Mouse (Mus musculus) limb, embryonic 10.5 days (tissue): ENCODE measurements around the gene Hoxb13. TPM values are rescaled to one million over a fixed set of nuclear protein-coding genes. Genes with fewer than 3 reads are reported as not detected.

Experiments used
- DNase-seq: peaks from one replicate; pipeline ENCODE4 v3.0.0-alpha.2; 2017; ENCODE audit warnings: low spot score
- H3K27ac ChIP-seq: fragments of 300-500 bp; sonication (generic); 2 replicates; pipeline ENCODE4 v1.5.1; 2016; ENCODE audit warnings: mild to moderate bottlenecking
- H3K27me3 ChIP-seq: fragments of 300-500 bp; sonication (generic); 2 replicates; pipeline ENCODE4 v1.6.1; 2016; ENCODE audit warnings: low read depth, mild to moderate bottlenecking; ENCODE audit not compliant: poor library complexity, severe bottlenecking
- H3K36me3 ChIP-seq: fragments of 300-500 bp; sonication (generic); 2 replicates; pipeline ENCODE4 v1.6.1; 2016; ENCODE audit warnings: mild to moderate bottlenecking, moderate library complexity
- H3K4me1 ChIP-seq: fragments of 300-500 bp; sonication (generic); 2 replicates; pipeline ENCODE4 v1.6.1; 2016
- H3K4me3 ChIP-seq: fragments of 300-500 bp; sonication (generic); 2 replicates; pipeline ENCODE4 v1.5.1; 2016; ENCODE audit warnings: mild to moderate bottlenecking, moderate library complexity
- H3K9me3 ChIP-seq: fragments of 300-500 bp; sonication (generic); replicated peaks from 2 replicates; pipeline ENCODE4 v1.6.1; 2016; ENCODE audit warnings: mild to moderate bottlenecking
- WGBS: fragments of 180-500 bp; shearing (Covaris S2); methylation state at CpG from one replicate; pipeline ENCODE4 v1.1.7; 2016; 5-methylcytosine and 5-hydroxymethylcytosine counted together
- polyA plus RNA-seq: library from polyadenylated mRNA; unstranded; fragments of >200 nt; fragmentation: Nextera tagmentation; extraction: Ambion mirVana; gene quantifications from 2 replicates; pipeline ENCODE4 v1.2.1, GENCODE M21; 2016

The Hoxb13 gene
- polyA plus RNA-seq, 1 experiment from 2014 or later = not detected

GRCm38 (mm10) chr11:96195769-96196280, 1.7 kb downstream of the Hoxb13 start:
- no peaks in the 10 kb centered on the region for H3K36me3 ChIP-seq
- H3K27me3 ChIP-seq = peaks cover 100% of the 10 kb centered on the region
- H3K4me1 ChIP-seq = peaks cover 30% of the 10 kb centered on the region
- DNase-seq = peak; percentile 57
- no peaks in the 10 kb centered on the region for H3K9me3 ChIP-seq
- no peak overlapping the region for H3K4me3 ChIP-seq
- WGBS = under 1% methylated on average over 20 of the region's 20 CpGs
- H3K27ac ChIP-seq = no peak overlapping the region

- DNase-seq = peak; percentile 60
- H3K36me3 ChIP-seq = no peaks in the 10 kb centered on the region
These were observed 4.5 kb downstream of the Hoxb13 start for GRCm38 (mm10) chr11:96198642-96199041.

GRCm38 (mm10) chr11:96199181-96200086, 5.3 kb downstream of the Hoxb13 start:
- H3K9me3 ChIP-seq = no peaks in the 10 kb centered on the region
- no peak overlapping the region for H3K27ac ChIP-seq
- WGBS = 2% methylated on average over 22 of the region's 22 CpGs
- H3K36me3 ChIP-seq = no peaks in the 10 kb centered on the region
- peaks cover 33% of the 10 kb centered on the region for H3K4me1 ChIP-seq
- DNase-seq = peak; percentile 46
- peak overlapping the region; percentile 24; the same call in 1 of the 2 replicates for H3K4me3 ChIP-seq
- peaks cover 100% of the 10 kb centered on the region for H3K27me3 ChIP-seq

More at GRCm38 (mm10) chr11:96198642-96199041, 4.5 kb downstream of the Hoxb13 start:
- peaks cover 37% of the 10 kb centered on the region for H3K4me1 ChIP-seq
- no peaks in the 10 kb centered on the region for H3K9me3 ChIP-seq
- 2% methylated on average over 12 of the region's 12 CpGs for WGBS
- no peak overlapping the region for H3K4me3 ChIP-seq
- peaks cover 100% of the 10 kb centered on the region for H3K27me3 ChIP-seq
- no peak overlapping the region for H3K27ac ChIP-seq

DNA sequence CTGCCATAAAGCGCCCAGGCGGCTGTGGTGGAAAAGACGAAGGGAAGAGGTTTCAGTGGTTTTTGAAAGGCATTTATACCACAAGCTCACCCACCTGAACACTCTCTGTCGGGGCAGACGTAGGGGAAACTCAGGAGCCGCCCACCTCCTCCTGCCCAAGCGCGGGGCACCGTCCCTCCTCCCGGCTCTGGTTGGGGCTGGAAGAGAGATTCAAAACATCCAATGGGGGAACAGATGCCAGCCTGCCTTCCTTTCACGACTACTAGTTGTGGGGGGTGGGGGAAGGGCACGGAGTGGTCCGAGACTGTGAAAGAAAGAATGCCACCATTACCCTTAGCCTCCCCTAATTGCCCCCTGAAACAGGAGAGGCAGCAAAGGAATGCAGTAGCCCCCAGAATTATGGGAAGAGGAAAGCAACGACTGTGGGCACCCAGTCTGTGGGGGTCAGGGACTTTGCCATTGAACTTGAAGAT, 6.1 kb downstream of the Hoxb13 start:
- peak; percentile 54 for DNase-seq
- Histone ChIP-seq H3K36me3 (no peaks in the 10 kb centered on the region), H3K27ac (no peak overlapping the region), H3K4me3 (peak overlapping the region; percentile 24; the same call in 1 of the 2 replicates), H3K9me3 (no peaks in the 10 kb centered on the region), H3K27me3 (peaks cover 100% of the 10 kb centered on the region), H3K4me1 (peaks cover 29% of the 10 kb centered on the region)
- WGBS = under 1% methylated on average over 14 of the region's 14 CpGs

- Histone ChIP-seq H3K4me3 (no peak overlapping the region), H3K9me3 (no peaks in the 10 kb centered on the region), H3K36me3 (no peaks in the 10 kb centered on the region), H3K4me1 (peaks cover 29% of the 10 kb centered on the region), H3K27ac (no peak overlapping the region), H3K27me3 (peaks cover 100% of the 10 kb centered on the region)
- DNase-seq = no peak
These were observed 7.6 kb downstream of the Hoxb13 start for GRCm38 (mm10) chr11:96201741-96202140.

- WGBS = 2% methylated on average over 14 of the region's 14 CpGs
- Histone ChIP-seq H3K4me1 (peaks cover 29% of the 10 kb centered on the region), H3K36me3 (no peaks in the 10 kb centered on the region), H3K4me3 (peak overlapping the region; percentile 30; the same call in 1 of the 2 replicates), H3K9me3 (no peaks in the 10 kb centered on the region), H3K27ac (no peak overlapping the region), H3K27me3 (peaks cover 100% of the 10 kb centered on the region)
- peak; percentile 63 for DNase-seq
These were observed 8.4 kb downstream of the Hoxb13 start for GRCm38 (mm10) chr11:96202401-96203081.

- peak overlapping the region; percentile 30 for H3K4me3 ChIP-seq
- no peaks in the 10 kb centered on the region for H3K9me3 ChIP-seq
- peak; percentile 74 for DNase-seq
- H3K36me3 ChIP-seq = no peaks in the 10 kb centered on the region
- H3K27me3 ChIP-seq = peaks cover 100% of the 10 kb centered on the region
- WGBS = under 1% methylated on average over 37 of the region's 37 CpGs
- H3K4me1 ChIP-seq = peaks cover 29% of the 10 kb centered on the region
- H3K27ac ChIP-seq = no peak overlapping the region
These were observed 9.2 kb downstream of the Hoxb13 start for GRCm38 (mm10) chr11:96203182-96203788.

- under 1% methylated on average over 16 of the region's 16 CpGs for WGBS
- DNase-seq = peak; percentile 70
These were observed 9.7 kb downstream of the Hoxb13 start for GRCm38 (mm10) chr11:96203789-96204186.

GRCm38 (mm10) chr11:96204351-96204750, 10.2 kb downstream of the Hoxb13 start:
- no peak overlapping the region for H3K4me3 ChIP-seq
- peaks cover 100% of the 10 kb centered on the region for H3K27me3 ChIP-seq
- no peak overlapping the region for H3K27ac ChIP-seq
- no peaks in the 10 kb centered on the region for H3K36me3 ChIP-seq
- no peaks in the 10 kb centered on the region for H3K9me3 ChIP-seq
- peaks cover 29% of the 10 kb centered on the region for H3K4me1 ChIP-seq
- DNase-seq = peak; percentile 48
- 2% methylated on average over 11 of the region's 11 CpGs for WGBS

More at GRCm38 (mm10) chr11:96203789-96204186, 9.7 kb downstream of the Hoxb13 start:
- Histone ChIP-seq H3K4me1 (peaks cover 29% of the 10 kb centered on the region), H3K9me3 (no peaks in the 10 kb centered on the region), H3K36me3 (no peaks in the 10 kb centered on the region), H3K4me3 (peak overlapping the region; percentile 30), H3K27me3 (peaks cover 100% of the 10 kb centered on the region), H3K27ac (no peak overlapping the region)

- DNase-seq = no peak
- no peaks in the 10 kb centered on the region for H3K9me3 ChIP-seq
- peaks cover 99% of the 10 kb centered on the region for H3K27me3 ChIP-seq
- H3K27ac ChIP-seq = no peak overlapping the region
- H3K36me3 ChIP-seq = no peaks in the 10 kb centered on the region
- 3% methylated on average over 15 of the region's 15 CpGs for WGBS
- peaks cover 18% of the 10 kb centered on the region for H3K4me1 ChIP-seq
- no peak overlapping the region for H3K4me3 ChIP-seq
These were observed 11.5 kb downstream of the Hoxb13 start for GRCm38 (mm10) chr11:96205426-96206131.

GRCm38 (mm10) chr11:96223813-96224212, 29.7 kb downstream of the Hoxb13 start:
- WGBS = 40% methylated on average over 2 of the region's 2 CpGs
- Histone ChIP-seq H3K27me3 (0 out of 2 replicates have a peak, but pooled peaks cover 3% of the 10 kb centered on the region), H3K27ac (no peak overlapping the region), H3K4me1 (no peaks in the 10 kb centered on the region), H3K4me3 (no peak overlapping the region), H3K9me3 (no peaks in the 10 kb centered on the region), H3K36me3 (no peaks in the 10 kb centered on the region)
- DNase-seq = no peak

DNA sequence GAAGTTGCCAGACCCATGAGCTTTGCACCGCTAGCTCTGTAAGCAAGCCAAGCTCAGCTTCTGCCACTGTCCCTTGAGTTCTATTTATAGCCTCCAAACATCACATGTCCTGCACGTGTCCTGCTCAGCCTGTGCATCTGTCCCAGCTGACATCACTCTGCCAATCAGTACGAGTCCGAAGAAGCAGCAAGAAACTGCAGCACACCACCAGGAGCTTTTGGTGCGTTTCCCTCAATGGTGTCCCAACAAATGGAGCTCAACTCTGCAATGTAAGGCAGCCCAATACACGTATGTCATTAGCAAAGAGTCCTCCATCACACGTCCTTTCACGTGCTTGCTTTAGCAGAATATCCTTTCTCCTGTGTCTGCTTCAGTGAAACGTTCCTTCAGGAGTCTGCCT, 33.6 kb downstream of the Hoxb13 start:
- peaks cover 6% of the 10 kb centered on the region; the same call in 1 of the 2 replicates for H3K27me3 ChIP-seq
- no peaks in the 10 kb centered on the region for H3K4me1 ChIP-seq
- no peak overlapping the region for H3K27ac ChIP-seq
- DNase-seq = no peak
- H3K36me3 ChIP-seq = no peaks in the 10 kb centered on the region
- H3K9me3 ChIP-seq = no peaks in the 10 kb centered on the region
- 86% methylated on average over 9 of the region's 9 CpGs for WGBS
- H3K4me3 ChIP-seq = no peak overlapping the region
